Mouse (Mus musculus) kidney, adult 2 months (tissue): Measurements from ENCODE around the gene Mrpl21. TPM values are rescaled to one million over a fixed set of nuclear protein-coding genes. Genes with fewer than 3 reads are reported as not detected.
A peak's percentile ranks its signal among the peaks of the same experiment; 100 is the strongest.

Experiments used
- DNase-seq: peaks from one replicate; pipeline ENCODE4 v3.0.0; 2021
- H3K27ac ChIP-seq: fragments of 200-500 bp; 2 replicates; pipeline ENCODE4 v1.5.1; 2012; ENCODE audit warnings: low read depth, low read length, control low read depth, inconsistent platforms; ENCODE audit not compliant: insufficient read depth
- H3K27me3 ChIP-seq: fragments of 200-500 bp; replicated peaks from 2 replicates; pipeline ENCODE4 v1.6.1; 2012; ENCODE audit warnings: mild to moderate bottlenecking, moderate library complexity, low read length, inconsistent platforms; ENCODE audit not compliant: control insufficient read depth, insufficient read depth
- H3K36me3 ChIP-seq: fragments of 200-500 bp; 2 replicates; pipeline ENCODE4 v1.6.1; 2012; ENCODE audit warnings: mild to moderate bottlenecking, moderate library complexity, low read length, inconsistent platforms; ENCODE audit not compliant: control insufficient read depth, insufficient read depth
- H3K4me1 ChIP-seq: fragments of 200-500 bp; 2 replicates; pipeline ENCODE4 v1.6.1; 2011; ENCODE audit warnings: low read length; ENCODE audit not compliant: control insufficient read depth, insufficient read depth
- H3K4me3 ChIP-seq: fragments of 200-500 bp; 2 replicates; pipeline ENCODE4 v1.5.1; 2011; ENCODE audit warnings: mild to moderate bottlenecking, low read depth, low read length, control low read depth; ENCODE audit not compliant: insufficient read depth
- CTCF ChIP-seq: fragments of 200-500 bp; conservative IDR thresholded peaks from 2 replicates; pipeline ENCODE4 v1.5.1; 2011; ENCODE audit warnings: low read depth, mild to moderate bottlenecking, control low read depth, low read length, moderate library complexity, mixed read lengths; ENCODE audit not compliant: insufficient read depth, insufficient read length
- POLR2A ChIP-seq: fragments of 200-500 bp; IDR thresholded peaks from one replicate; pipeline ENCODE4 v1.6.1; 2011; ENCODE audit warnings: low read depth, low read length, control low read depth
- WGBS: fragments of 180-500 bp; shearing (Covaris S2); methylation state at CpG from one replicate; pipeline ENCODE4 v1.1.7; 2018; 5-methylcytosine and 5-hydroxymethylcytosine counted together
- polyA plus RNA-seq: library from polyadenylated mRNA; depleted of rRNA; stranded (reverse); fragments of >200 nt; gene quantifications from 2 replicates; pipeline ENCODE4 v1.2.3, GENCODE M21; 2012

Mrpl21 gene
- polyA plus RNA-seq, 1 experiment = 75.0 TPM

DNA sequence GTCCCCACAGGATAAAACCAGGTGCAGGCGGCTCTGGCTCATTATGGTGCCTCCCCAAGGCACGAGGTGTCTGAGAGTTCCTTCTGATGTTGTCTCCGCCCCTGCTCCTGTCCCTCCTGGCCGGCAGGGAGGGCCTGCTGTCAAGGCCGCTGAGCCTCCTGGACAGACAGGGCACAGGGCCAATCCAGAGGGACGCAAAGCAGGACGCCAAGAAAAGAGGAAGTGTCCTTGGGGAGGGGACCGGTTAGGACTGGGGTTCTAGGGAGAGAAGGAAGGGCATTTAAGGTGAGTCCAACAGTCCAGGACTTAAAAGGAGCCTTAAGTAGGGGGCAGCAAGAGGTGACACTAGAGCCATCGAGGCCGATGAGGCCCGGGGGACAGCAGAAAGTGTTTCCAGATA, 38.9 kb downstream of the Mrpl21 start:
- 5% methylated on average over 11 of the region's 11 CpGs for WGBS
- peak; percentile 94 for DNase-seq
- H3K27me3 ChIP-seq = no peaks in the 10 kb centered on the region
- no peaks in the 10 kb centered on the region; the same call in 1 of the 2 replicates for H3K4me1 ChIP-seq
- peak overlapping the region; percentile 97 for H3K4me3 ChIP-seq
- peak overlapping the region; percentile 84 for H3K27ac ChIP-seq
- TF ChIP-seq CTCF (no peak; the same call in 1 of the 2 replicates), POLR2A (no peak)
- no peaks in the 10 kb centered on the region for H3K36me3 ChIP-seq

DNA sequence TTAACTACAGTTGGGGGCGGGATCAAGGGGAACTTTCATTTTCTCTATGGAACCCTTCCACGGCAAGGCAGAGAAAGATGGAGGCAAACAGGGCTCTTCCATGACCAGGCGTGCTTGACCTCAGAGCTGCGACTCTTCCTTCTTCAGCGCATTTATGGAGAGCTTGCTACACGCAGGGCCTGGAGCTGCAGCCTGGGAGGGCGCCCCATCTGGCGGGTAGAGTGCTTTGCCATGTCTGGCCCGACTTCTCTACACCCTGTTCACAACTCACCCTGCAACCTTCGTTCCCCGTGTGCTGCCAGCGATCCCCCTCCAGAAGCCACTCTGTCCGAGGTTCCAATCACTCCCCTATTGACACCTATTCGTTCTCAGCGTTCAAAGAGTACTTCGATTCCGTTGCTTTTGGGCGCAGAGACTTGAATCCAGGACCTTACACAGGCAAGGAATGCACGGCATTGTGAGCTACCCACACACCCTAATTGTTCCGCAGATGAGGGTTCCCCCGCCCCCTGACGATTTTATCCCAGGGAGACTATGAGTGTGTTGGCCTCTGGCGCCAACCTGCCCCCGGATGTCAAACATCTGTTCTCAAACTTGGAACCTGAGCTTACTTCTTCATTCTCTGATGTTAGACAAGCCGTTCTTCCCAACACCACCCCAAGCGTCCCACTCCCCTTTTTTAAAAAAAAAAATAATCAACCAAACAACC, 39.7 kb downstream of the Mrpl21 start, which contains the start of gene Cpt1a:
Gene Cpt1a (plus strand): TSS at position 74 of the 709 bp plus-strand sequence.
- no peaks in the 10 kb centered on the region for H3K27me3 ChIP-seq
- TF ChIP-seq POLR2A = no peak
- TF ChIP-seq CTCF = peak; percentile 58
- peaks cover 3% of the 10 kb centered on the region; the same call in 1 of the 2 replicates for H3K4me1 ChIP-seq
- WGBS = 5% methylated on average over 26 of the region's 26 CpGs
- DNase-seq = peak; percentile 66
- peak within 1 kb of the TSS; percentile 100 for H3K27ac ChIP-seq
- no peaks in the 10 kb centered on the region for H3K36me3 ChIP-seq
- H3K4me3 ChIP-seq = peak within 1 kb of the TSS; percentile 97

DNA sequence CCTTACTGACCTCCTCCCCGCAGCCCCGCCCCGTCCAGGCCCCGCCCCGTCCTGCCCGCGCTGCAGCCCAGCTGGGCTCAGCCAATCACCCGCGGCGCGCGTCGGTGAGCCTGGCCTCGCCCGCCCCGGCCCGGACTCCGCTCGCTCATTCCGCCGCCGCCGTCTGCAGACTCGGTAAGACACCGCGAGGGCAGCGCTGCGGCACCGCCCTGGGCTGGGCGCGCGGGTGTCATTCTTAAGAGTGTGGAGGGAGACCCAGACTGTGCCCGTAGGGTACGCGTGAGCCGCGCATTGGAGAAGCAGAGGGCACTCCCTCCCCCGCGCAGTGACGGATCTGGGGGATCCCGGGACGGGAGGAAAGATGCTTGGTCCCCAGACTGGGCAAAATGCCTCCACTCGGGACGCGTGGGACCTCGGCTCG, 40.5 kb downstream of the Mrpl21 start:
- Histone ChIP-seq H3K36me3 (no peaks in the 10 kb centered on the region), H3K4me3 (peak overlapping the region; percentile 97), H3K4me1 (peaks cover 8% of the 10 kb centered on the region), H3K27me3 (no peaks in the 10 kb centered on the region), H3K27ac (peak overlapping the region; percentile 100)
- TF ChIP-seq POLR2A (peak; percentile 43), CTCF (no peak)
- 2% methylated on average over 47 of the region's 47 CpGs for WGBS
- peak; percentile 94 for DNase-seq

DNA sequence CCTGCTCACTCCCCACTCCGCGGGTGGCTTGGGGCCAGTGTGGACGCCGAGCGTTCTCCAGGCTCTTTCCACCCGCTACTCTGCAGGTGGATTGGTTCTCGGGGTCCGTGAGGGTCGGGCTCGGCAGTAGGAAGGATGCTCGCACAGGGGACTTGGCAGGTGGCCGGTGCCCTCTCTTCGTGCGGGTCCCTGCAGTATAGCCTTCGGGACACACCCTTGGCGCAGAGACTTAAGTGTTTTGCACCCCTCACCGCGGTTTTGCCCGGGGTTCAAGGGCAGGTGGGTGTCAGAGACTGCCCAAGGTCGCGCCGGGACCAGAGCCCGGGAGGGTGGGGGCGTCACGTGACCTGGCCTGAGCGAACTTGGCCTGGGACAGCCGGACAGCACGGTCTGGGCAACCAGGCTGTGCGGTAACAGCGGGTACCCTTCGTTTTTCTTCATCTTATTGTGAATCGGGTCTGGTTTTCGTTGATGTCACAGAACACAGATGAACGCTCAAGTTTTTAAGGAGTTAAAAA, 41.1 kb downstream of the Mrpl21 start:
- peaks cover 12% of the 10 kb centered on the region for H3K4me1 ChIP-seq
- no peaks in the 10 kb centered on the region for H3K27me3 ChIP-seq
- H3K36me3 ChIP-seq = no peaks in the 10 kb centered on the region
- peak overlapping the region; percentile 100 for H3K27ac ChIP-seq
- WGBS = under 1% methylated on average over 34 of the region's 34 CpGs
- DNase-seq = peak; percentile 94
- no peak for TF ChIP-seq CTCF
- no peak for TF ChIP-seq POLR2A
- peak overlapping the region; percentile 97 for H3K4me3 ChIP-seq

DNA sequence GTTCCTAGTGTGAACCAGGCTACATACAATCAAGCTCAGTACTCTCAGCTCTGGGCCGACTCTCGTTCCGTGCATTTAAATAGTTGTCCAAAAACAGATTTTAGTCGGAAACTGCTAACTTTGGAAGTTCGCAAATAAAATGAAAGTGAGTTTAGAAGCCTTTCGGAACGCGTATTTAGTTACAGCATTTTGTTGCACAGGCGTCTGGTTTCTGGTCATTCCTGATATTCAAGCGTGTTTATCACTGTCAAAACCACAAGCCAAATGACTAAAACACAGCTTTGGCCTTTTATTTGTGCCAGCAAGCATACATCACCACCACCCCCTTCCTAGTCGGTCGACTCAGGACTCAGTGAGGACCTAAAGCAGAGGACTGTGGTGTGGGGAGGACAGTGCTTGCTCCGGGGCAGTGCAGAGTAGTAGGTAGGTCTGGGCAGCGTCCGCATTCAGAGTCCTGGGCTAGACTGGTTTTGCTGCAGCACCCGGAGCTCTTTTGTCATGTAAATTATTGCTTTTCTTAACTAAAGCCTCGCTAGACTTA, 41.6 kb downstream of the Mrpl21 start:
- H3K4me1 ChIP-seq = peaks cover 13% of the 10 kb centered on the region
- WGBS = under 1% methylated on average over 17 of the region's 17 CpGs
- H3K27me3 ChIP-seq = no peaks in the 10 kb centered on the region
- H3K36me3 ChIP-seq = no peaks in the 10 kb centered on the region
- no peak for TF ChIP-seq POLR2A
- no peak for TF ChIP-seq CTCF
- peak overlapping the region; percentile 100 for H3K27ac ChIP-seq
- peak overlapping the region; percentile 97 for H3K4me3 ChIP-seq
- no peak for DNase-seq

DNA sequence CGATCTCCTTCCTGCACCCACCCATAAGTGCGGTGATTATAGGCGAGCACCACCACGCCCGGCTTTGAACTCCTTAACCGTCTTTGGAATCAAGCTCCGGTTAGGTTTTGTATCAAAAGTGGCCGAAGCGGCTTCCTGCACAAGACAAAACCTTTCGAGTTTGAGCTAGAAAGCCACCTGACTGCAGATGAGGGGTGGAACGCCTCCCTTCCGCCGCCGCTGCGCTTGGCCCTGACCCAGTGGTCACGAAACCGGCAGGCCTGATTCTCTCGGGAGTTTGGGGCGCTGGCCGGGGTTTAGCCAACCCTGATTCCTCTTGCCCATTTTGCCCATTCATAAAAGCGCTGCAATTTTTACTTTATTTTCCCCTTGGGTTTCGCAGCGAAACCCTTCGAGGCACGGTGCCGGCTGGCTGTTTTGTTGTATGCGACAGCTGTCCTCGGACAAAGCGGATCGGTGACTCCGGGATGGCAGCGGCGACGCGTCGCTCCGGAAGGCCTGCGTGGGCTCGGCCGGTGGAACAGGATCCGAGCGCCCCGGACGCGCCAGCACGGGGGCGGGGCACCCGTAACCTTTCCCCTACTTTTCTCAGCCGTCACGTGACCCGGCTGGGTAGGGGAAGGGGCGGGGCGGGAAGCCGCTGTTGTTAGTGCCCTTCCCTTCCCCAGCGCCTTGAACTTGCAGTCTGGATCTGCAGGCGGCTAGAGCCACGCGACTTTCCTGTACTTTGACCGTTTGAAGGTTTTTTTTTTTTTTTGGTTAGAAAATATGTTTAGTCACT, 42.4 kb downstream of the Mrpl21 start:
- Histone ChIP-seq H3K4me3 (peak overlapping the region; percentile 97), H3K4me1 (peaks cover 21% of the 10 kb centered on the region), H3K27ac (peak overlapping the region; percentile 100), H3K27me3 (no peaks in the 10 kb centered on the region), H3K36me3 (no peaks in the 10 kb centered on the region)
- peak; percentile 98 for DNase-seq
- under 1% methylated on average over 59 of the region's 59 CpGs for WGBS
- TF ChIP-seq CTCF (no peak), POLR2A (peak; percentile 73)
